Mouse (Mus musculus): Measurements from ENCODE around the gene Sdhc.
"Not testable (repeated sequence)": the region's sequence is repeated elsewhere in the genome, so short reads cannot be mapped to it uniquely, and the experiment has no call there.

Sdhc gene

GRCm38 (mm10) chr1:171111781-171112575, 38.4 kb downstream of the Sdhc start:
- peak; percentile 43 for DNase-seq

- peak; percentile 94 for DNase-seq
These were observed 39.2 kb downstream of the Sdhc start for GRCm38 (mm10) chr1:171111020-171111780.

DNA sequence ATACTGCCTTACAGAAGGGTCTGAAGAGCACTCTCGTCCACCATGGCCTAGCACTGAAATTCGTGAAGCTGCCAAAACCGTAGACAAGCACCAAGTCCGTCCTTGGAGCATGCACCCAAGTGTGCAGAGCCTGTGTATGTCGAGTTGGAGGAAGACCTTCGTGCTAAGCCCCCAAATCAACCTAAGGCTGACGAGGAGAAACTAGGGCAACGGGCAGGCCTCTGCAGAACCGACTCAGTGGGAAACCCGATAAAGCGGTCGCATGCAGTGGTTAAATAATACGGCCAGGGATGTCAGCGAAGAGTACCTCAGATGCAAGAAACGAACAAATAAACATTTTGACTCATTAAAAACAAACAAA, 39.8 kb downstream of the Sdhc start:
- DNase-seq = no peak

GRCm38 (mm10) chr1:171109620-171110019, 40.8 kb downstream of the Sdhc start:
- DNase-seq = no peak

DNA sequence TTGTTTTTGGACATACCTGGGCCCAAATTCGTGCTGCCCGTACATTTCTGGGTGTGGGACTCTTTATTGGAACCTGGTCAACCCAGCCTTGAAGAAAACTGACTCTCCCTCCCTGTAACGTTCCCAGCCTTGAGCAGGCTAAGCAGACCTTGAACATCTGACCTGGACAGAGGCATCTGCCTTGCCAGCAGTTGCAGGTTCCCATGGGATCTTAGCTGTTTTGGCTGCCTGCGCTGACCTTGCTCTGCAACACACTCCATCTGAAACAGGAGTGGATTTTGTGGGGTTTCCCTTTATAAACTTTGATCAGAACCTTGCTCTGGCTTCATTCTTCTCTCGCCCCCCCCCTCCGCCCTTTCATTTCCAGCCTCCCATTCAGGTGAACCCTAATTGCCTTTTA, 45.2 kb downstream of the Sdhc start:
- no peak for DNase-seq

GRCm38 (mm10) chr1:171103179-171103840, 47.1 kb downstream of the Sdhc start:
- no peak for DNase-seq

GRCm38 (mm10) chr1:171102547-171103177, 47.7 kb downstream of the Sdhc start:
- DNase-seq = peak; percentile 89

GRCm38 (mm10) chr1:171101733-171102546, 48.5 kb downstream of the Sdhc start:
- DNase-seq = peak; percentile 83

- DNase-seq = no peak
These were observed 49.4 kb downstream of the Sdhc start for GRCm38 (mm10) chr1:171101033-171101432.

- no peak for DNase-seq
These were observed 52.8 kb downstream of the Sdhc start for GRCm38 (mm10) chr1:171097612-171098011.

DNA sequence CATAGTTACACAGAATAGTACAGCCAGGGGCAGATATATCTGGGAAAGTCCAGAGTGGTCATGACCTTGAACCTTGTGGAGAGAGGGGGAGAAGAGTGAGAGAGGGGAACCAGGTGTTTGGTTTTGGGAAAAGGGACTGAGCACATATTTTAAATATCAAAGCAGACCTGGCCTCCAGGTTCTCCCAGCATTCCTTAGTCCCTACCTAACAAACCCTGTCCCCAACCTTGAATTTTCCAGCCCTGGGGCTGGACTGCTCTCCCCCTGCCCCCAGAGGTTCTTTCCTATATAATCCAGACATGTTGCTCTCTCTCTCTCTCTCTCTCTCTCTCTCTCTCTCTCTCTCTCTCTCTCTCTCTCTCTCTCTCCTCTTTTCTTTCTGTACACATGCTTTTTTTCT, 53.3 kb downstream of the Sdhc start:
- DNase-seq = no peak

DNA sequence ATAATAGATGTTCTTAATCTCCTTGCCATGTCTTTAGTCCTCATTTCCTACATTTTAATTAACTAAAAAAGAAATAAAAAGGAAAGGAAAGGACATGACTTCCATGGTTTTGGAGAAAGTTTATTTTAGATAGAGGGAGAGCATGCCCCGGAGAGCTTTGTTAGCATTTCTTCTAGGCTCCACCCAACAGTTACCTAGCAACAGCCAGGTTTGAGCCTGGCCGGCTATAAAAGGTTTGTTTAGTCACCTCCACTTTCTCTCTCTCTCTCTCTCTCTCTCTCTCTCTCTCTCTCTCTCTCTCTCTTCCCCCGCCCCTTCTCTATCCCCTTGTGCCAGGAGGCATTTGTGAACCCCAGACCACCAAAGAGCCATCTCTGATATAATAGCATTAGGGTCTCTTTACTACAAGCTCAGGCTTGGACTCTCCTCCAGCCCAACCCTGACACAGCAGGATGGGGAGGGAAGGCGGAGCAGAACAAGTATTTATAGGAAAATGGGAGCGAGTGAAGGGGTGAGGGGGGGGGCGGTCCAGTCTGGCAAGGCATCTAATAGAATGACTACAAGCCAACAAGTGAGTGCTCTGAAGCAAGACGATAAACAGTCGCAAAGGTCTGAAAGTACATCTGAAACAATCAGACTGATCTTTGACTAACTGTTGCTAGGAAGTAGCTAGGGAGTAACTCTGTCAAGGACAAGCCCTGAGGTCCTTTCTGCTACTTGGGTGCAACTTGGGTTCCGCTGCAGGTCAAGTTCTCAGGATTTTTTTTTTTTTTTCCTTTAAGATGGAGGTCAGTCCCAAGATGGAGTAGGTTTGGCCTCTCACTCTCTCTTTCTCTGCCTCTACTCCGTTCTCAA, 54.1 kb downstream of the Sdhc start:
- no peak for DNase-seq

- no peak for DNase-seq
These were observed 56.0 kb downstream of the Sdhc start for GRCm38 (mm10) chr1:171094424-171094823.

GRCm38 (mm10) chr1:171090761-171091160, 59.6 kb downstream of the Sdhc start:
- DNase-seq = no peak

DNA sequence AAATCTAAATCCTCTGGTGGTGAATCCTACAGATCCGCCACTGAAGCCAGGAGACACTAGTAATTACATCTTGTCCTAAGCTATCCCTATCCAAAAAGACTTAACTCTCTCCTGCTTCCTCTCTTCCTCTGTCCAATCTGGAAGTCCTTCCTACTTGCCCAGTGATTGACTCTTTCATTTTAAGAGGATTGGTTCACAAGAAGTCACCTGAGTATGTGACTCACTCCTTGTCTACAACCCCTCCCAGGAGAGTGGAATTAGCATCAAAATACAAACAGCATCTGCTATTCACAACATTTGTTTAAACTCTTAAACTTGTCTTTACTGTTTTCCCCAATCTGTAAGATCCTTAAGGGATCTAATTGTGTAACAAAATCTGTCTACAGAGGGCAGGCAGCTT, 60.5 kb downstream of the Sdhc start:
- no peak for DNase-seq

- not testable (repeated sequence) for DNase-seq
These were observed 62.0 kb downstream of the Sdhc start for GRCm38 (mm10) chr1:171088237-171088869.

- DNase-seq = no peak
These were observed 64.7 kb downstream of the Sdhc start for GRCm38 (mm10) chr1:171085718-171086117.

GRCm38 (mm10) chr1:171081512-171082231, 68.7 kb downstream of the Sdhc start:
- DNase-seq = not testable (repeated sequence)

DNA sequence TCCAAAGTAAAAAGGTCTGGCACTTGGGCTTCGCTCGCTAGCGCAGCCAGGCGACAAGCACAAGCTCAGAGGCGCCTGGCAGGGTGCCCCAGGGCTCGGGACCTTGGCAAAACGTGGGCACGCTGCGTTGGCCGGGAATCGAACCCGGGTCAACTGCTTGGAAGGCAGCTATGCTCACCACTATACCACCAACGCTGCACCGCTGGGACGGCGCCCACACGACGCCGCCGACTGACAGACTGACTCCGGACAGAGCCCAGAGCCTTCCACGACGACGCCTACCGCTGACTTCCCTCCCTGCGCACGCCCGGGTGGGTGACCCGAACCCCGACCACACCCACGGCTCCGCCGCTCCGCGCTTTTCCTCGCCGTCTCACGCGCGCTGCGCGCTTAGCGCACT, 70.6 kb downstream of the Sdhc start:
- not testable (repeated sequence) for DNase-seq

DNA sequence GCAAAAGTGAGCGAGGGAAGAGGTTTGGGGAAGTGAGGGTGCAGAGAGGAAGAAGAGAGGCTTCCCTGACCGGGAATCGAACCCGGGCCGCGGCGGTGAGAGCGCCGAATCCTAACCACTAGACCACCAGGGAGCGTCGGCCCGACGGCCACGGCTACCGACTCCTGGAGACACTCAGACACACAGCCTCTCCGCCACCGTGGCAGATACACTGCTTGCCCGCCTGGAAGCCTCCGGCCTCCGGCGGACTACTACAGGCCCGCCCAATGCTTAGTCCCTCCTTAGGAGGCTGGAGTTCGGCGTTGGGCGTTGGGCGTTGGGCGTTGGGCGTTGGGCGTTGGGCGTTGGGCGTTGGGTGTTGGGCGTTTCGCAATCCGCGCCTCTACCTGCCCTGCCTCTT, 71.1 kb downstream of the Sdhc start:
- DNase-seq = not testable (repeated sequence)
